Mouse (Mus musculus): ENCODE results near the gene Cog1. TPM values are rescaled to one million over a fixed set of nuclear protein-coding genes. Genes with fewer than 3 reads are reported as not detected.

Cog1 gene
- total and polyA plus RNA-seq, 3 experiments = 16.9 to 25.2 (median 18.6) TPM

DNA sequence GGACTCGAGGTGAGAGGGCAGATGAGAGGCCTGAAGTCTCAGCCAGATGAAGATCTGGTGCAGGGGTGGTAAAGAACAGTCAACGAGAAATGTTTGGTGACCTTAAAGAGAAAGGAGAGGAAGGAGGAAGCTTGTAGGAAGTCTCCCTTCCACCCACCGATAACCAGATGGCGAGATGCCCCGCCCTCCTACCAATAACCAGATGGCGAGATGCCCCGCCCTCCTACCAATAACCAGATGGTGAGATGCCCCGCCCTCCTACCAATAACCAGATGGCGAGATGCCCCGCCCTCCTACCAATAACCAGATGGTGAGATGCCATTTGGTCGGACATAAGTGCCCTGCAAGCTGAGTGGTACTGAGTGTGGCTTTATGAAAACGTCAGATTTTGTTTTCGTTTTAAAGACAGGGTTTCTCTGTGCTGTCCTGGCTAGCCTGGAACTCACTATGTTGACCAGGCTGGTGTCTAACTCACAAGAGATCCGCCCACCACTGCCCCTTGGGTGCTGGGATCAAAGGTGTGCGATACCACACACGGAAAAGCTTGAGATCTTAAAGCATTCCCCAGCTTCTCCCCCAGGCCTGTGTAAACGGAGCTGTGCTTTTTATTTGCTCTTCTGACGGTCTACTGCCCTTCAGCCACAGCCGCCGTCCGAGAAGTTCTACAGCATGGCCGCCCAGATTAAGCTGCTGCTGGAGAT lies 2.4 kb downstream of the Cog1 start:
- TF ChIP-seq EP300 (IDR thresholded peaks at IDR 0.05; ENCODE audit: insufficient read depth, low read depth, low read length) (no peak), CTCF (IDR thresholded peaks at IDR 0.05) (no peak), POLR2A (IDR thresholded peaks at IDR 0.05; ENCODE audit: insufficient read depth, low read depth, low read length) (no peak)
- Histone ChIP-seq H3K4me3 (no peak overlapping the region), H3K27me3 (ENCODE audit: control insufficient read depth, insufficient read depth, low read length) (no peaks in the 10 kb centered on the region), H3K36me3 (ENCODE audit: control insufficient read depth, insufficient read depth, low read length) (no peaks in the 10 kb centered on the region), H3K27ac (no peak overlapping the region), H3K79me2 (replicated peaks; ENCODE audit: control insufficient read depth, insufficient read depth, low read length) (no peaks in the 10 kb centered on the region), H3K9ac (ENCODE audit: low read depth, low read length) (no peak overlapping the region), H3K4me1 (ENCODE audit: control insufficient read depth, insufficient read depth, low read length) (peaks cover 1% of the 10 kb centered on the region; the same call in 1 of the 2 replicates)
- WGBS = 69% methylated on average over 22 of the region's 22 CpGs
- intact Hi-C loops (cut with DNase I) = no loop called here
- DNase-seq = no peak

DNA sequence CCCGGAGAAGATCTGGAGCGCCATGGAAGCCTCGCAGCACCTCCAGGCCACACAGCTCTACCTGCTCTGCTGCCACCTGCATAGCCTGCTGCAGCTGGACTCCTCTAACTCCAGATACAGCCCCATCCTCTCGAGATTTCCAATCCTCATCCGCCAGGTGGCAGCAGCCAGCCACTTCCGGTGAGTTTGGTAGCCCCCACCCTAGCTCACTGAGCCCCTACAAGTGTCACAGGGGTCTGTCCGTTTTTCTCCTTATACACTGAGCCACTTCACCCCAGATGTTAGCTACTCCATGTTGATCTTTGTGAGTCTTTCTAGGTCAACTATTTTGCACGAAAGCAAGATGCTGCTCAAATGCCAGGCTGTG lies 2.9 kb downstream of the Cog1 start:
- Histone ChIP-seq H3K4me3 (no peak overlapping the region), H3K27ac (no peak overlapping the region), H3K79me2 (replicated peaks; ENCODE audit: control insufficient read depth, insufficient read depth, low read length) (no peaks in the 10 kb centered on the region), H3K27me3 (ENCODE audit: control insufficient read depth, insufficient read depth, low read length) (no peaks in the 10 kb centered on the region), H3K9ac (ENCODE audit: low read depth, low read length) (no peak overlapping the region), H3K4me1 (ENCODE audit: control insufficient read depth, insufficient read depth, low read length) (peaks cover 1% of the 10 kb centered on the region; the same call in 1 of the 2 replicates), H3K36me3 (ENCODE audit: control insufficient read depth, insufficient read depth, low read length) (no peaks in the 10 kb centered on the region)
- WGBS = 63% methylated on average over 8 of the region's 8 CpGs
- peak in 1 of 2 experiments; percentile 46 for DNase-seq
- intact Hi-C loops (cut with DNase I) = no loop called here
- TF ChIP-seq POLR2A (IDR thresholded peaks at IDR 0.05; ENCODE audit: insufficient read depth, low read depth, low read length) = no peak
- TF ChIP-seq CTCF (IDR thresholded peaks at IDR 0.05) = peak; percentile 53

- no peak for TF ChIP-seq POLR2A (IDR thresholded peaks at IDR 0.05; ENCODE audit: insufficient read depth, low read depth, low read length)
- no peak for TF ChIP-seq EP300 (IDR thresholded peaks at IDR 0.05; ENCODE audit: insufficient read depth, low read depth, low read length)
- no peak for TF ChIP-seq CTCF (IDR thresholded peaks at IDR 0.05)
- 91% methylated on average over 6 of the region's 6 CpGs for WGBS
- DNase-seq = no peak
- Histone ChIP-seq H3K9ac (ENCODE audit: low read depth, low read length) (no peak overlapping the region), H3K4me1 (ENCODE audit: control insufficient read depth, insufficient read depth, low read length) (peaks cover 1% of the 10 kb centered on the region; the same call in 1 of the 2 replicates), H3K4me3 (no peak overlapping the region), H3K36me3 (ENCODE audit: control insufficient read depth, insufficient read depth, low read length) (no peaks in the 10 kb centered on the region), H3K27me3 (ENCODE audit: control insufficient read depth, insufficient read depth, low read length) (no peaks in the 10 kb centered on the region), H3K79me2 (replicated peaks; ENCODE audit: control insufficient read depth, insufficient read depth, low read length) (no peaks in the 10 kb centered on the region), H3K27ac (no peak overlapping the region)
- intact Hi-C loops (cut with DNase I) = no loop called here
Observed at GRCm38 (mm10) chr11:113652516-113652915, 3.5 kb downstream of the Cog1 start.

- intact Hi-C loops (cut with DNase I) = no loop called here
- TF ChIP-seq EP300 (IDR thresholded peaks at IDR 0.05; ENCODE audit: insufficient read depth, low read depth, low read length) (no peak), POLR2A (IDR thresholded peaks at IDR 0.05; ENCODE audit: insufficient read depth, low read depth, low read length) (no peak), CTCF (IDR thresholded peaks at IDR 0.05) (no peak)
- no peaks in the 10 kb centered on the region for H3K79me2 ChIP-seq (replicated peaks; ENCODE audit: control insufficient read depth, insufficient read depth, low read length)
- no peak overlapping the region for H3K9ac ChIP-seq (ENCODE audit: low read depth, low read length)
- H3K27ac ChIP-seq = no peak overlapping the region
- no peaks in the 10 kb centered on the region for H3K36me3 ChIP-seq (ENCODE audit: control insufficient read depth, insufficient read depth, low read length)
- no peak overlapping the region for H3K4me3 ChIP-seq
- no peaks in the 10 kb centered on the region for H3K27me3 ChIP-seq (ENCODE audit: control insufficient read depth, insufficient read depth, low read length)
- WGBS = 91% methylated on average over 15 of the region's 15 CpGs
- no peaks in the 10 kb centered on the region for H3K4me1 ChIP-seq (ENCODE audit: control insufficient read depth, insufficient read depth, low read length)
- no peak for DNase-seq
Observed at GRCm38 (mm10) chr11:113654105-113654504, 5.1 kb downstream of the Cog1 start.

DNA sequence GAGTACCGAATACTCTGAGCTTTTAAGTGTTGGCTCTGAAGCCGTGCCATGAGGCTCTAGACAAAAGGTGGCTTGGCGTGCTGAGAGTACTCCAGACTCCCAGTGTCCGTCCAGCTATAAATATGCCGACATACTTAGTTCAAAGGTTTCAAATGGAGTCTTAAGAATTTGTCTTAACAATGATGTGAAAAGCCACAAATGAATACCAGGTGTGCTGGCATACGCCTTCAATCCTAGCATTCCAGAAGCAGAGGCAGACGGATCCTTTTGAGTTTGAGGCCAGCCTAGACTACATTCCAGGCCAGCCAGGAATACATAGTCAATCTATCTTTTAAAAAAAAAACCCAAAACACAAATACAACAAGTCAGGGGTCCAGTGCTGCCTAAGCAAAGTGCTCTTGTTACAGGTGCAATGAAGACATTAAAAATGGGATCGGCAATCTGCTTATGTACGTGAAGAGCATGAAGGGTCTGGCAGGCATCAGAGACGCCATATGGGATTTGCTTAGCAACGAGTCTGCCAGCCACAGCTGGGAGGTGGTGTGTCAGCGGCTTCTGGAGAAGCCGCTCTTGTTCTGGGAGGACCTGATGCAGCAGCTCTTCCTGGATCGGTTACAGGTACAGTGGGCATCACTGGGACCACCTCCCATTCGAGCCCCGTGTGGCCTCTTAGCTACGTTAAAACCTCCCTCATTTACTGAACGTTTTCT lies 5.7 kb downstream of the Cog1 start:
- intact Hi-C loops (cut with DNase I) = no loop called here
- H3K79me2 ChIP-seq (replicated peaks; ENCODE audit: control insufficient read depth, insufficient read depth, low read length) = no peaks in the 10 kb centered on the region
- no peak overlapping the region for H3K27ac ChIP-seq
- H3K4me1 ChIP-seq (ENCODE audit: control insufficient read depth, insufficient read depth, low read length) = no peaks in the 10 kb centered on the region
- no peaks in the 10 kb centered on the region for H3K27me3 ChIP-seq (ENCODE audit: control insufficient read depth, insufficient read depth, low read length)
- no peak for TF ChIP-seq POLR2A (IDR thresholded peaks at IDR 0.05; ENCODE audit: insufficient read depth, low read depth, low read length)
- no peaks in the 10 kb centered on the region for H3K36me3 ChIP-seq (ENCODE audit: control insufficient read depth, insufficient read depth, low read length)
- DNase-seq = no peak
- H3K9ac ChIP-seq (ENCODE audit: low read depth, low read length) = no peak overlapping the region
- H3K4me3 ChIP-seq = no peak overlapping the region
- 87% methylated on average over 18 of the region's 18 CpGs for WGBS

DNA sequence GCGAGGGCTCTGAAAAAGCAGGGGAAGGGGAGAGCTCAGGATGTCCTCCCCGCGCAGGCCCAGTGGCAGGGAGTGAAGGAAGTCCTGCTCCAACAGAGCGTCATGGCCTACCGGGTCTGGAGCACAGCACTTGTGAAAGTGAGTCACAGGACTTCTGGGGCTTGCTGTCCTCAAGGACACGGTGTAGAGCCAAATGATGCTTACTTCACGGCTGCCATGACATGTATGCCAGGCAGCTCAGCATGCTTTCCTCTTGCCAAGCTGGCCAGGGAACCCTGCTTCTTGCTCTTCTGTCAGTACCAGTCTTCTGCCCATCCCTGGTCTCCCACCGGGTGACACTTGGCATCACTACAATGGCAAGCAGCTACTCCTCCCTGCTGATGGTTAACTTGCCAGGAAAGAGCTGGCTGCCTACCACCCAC lies 7.6 kb downstream of the Cog1 start:
- WGBS = 76% methylated on average over 8 of the region's 8 CpGs
- DNase-seq = no peak
- Histone ChIP-seq H3K27ac (no peak overlapping the region), H3K9ac (ENCODE audit: low read depth, low read length) (no peak overlapping the region), H3K36me3 (ENCODE audit: control insufficient read depth, insufficient read depth, low read length) (no peaks in the 10 kb centered on the region), H3K79me2 (replicated peaks; ENCODE audit: control insufficient read depth, insufficient read depth, low read length) (no peaks in the 10 kb centered on the region), H3K4me3 (no peak overlapping the region), H3K27me3 (ENCODE audit: control insufficient read depth, insufficient read depth, low read length) (no peaks in the 10 kb centered on the region), H3K4me1 (ENCODE audit: control insufficient read depth, insufficient read depth, low read length) (no peaks in the 10 kb centered on the region)
- intact Hi-C loops (cut with DNase I) = no loop called here
- TF ChIP-seq EP300 (IDR thresholded peaks at IDR 0.05; ENCODE audit: insufficient read depth, low read depth, low read length) = no peak
- no peak for TF ChIP-seq CTCF (IDR thresholded peaks at IDR 0.05)
- no peak for TF ChIP-seq POLR2A (IDR thresholded peaks at IDR 0.05; ENCODE audit: insufficient read depth, low read depth, low read length)
